Mouse (Mus musculus) embryonic facial prominence, embryonic 14.5 days (tissue): ENCODE measurements at regions not wholly inside any gene's neighbourhood (a gene's known extent, or its start where the extent isn't known, plus 50 kb on each side); places are given as distances from the start of the nearest gene placed in this dataset.

Experiments used
- ATAC-seq: fragments of 200-750 bp; cut with Nextera tagmentation; 2 replicates; pipeline ENCODE4 v1.8.0; 2017; ENCODE audit warnings: low read depth, moderate number of reproducible peaks, moderate TSS enrichment
- DNase-seq: peaks from one replicate; pipeline ENCODE4 v3.0.0-alpha.2; 2015; ENCODE audit warnings: low spot score
- H3K27ac ChIP-seq: fragments of 300-500 bp; sonication (generic); replicated peaks from 2 replicates; pipeline ENCODE4 v1.5.1; 2014; ENCODE audit warnings: low read depth, mild to moderate bottlenecking, low read length, moderate library complexity
- H3K27me3 ChIP-seq: fragments of 300-500 bp; sonication (generic); replicated peaks from 2 replicates; pipeline ENCODE4 v1.6.1; 2014; ENCODE audit warnings: low read length; ENCODE audit not compliant: control insufficient read depth, insufficient read depth
- H3K36me3 ChIP-seq: fragments of 300-500 bp; sonication (generic); 2 replicates; pipeline ENCODE4 v1.6.1; 2014; ENCODE audit warnings: low read length, mixed read lengths; ENCODE audit not compliant: control insufficient read depth, insufficient read depth
- H3K4me1 ChIP-seq: fragments of 300-500 bp; sonication (generic); 2 replicates; pipeline ENCODE4 v1.6.1; 2014; ENCODE audit warnings: antibody characterized with exemption, low read length; ENCODE audit not compliant: control insufficient read depth, insufficient read depth
- H3K4me2 ChIP-seq: fragments of 300-500 bp; sonication (generic); 2 replicates; pipeline ENCODE4 v1.6.1; 2014; ENCODE audit warnings: low read depth, mild to moderate bottlenecking, low read length, moderate library complexity, mixed read lengths
- H3K4me3 ChIP-seq: fragments of 300-500 bp; sonication (generic); 2 replicates; pipeline ENCODE4 v1.5.1; 2014; ENCODE audit warnings: low read depth, mild to moderate bottlenecking, low read length
- H3K9ac ChIP-seq: fragments of 300-500 bp; sonication (generic); 2 replicates; pipeline ENCODE4 v1.6.1; 2014; ENCODE audit warnings: low read depth, mild to moderate bottlenecking, low read length, moderate library complexity, mixed read lengths
- H3K9me3 ChIP-seq: fragments of 300-500 bp; sonication (generic); 2 replicates; pipeline ENCODE4 v1.6.1; 2016; ENCODE audit warnings: low read length; ENCODE audit not compliant: control insufficient read depth
- WGBS: fragments of 180-500 bp; shearing (Covaris S2); extraction: QIAGEN DNeasy Blood & Tissue Kit; methylation state at CpG from one replicate; pipeline ENCODE4 v1.1.7; 2014; 5-methylcytosine and 5-hydroxymethylcytosine counted together

DNA sequence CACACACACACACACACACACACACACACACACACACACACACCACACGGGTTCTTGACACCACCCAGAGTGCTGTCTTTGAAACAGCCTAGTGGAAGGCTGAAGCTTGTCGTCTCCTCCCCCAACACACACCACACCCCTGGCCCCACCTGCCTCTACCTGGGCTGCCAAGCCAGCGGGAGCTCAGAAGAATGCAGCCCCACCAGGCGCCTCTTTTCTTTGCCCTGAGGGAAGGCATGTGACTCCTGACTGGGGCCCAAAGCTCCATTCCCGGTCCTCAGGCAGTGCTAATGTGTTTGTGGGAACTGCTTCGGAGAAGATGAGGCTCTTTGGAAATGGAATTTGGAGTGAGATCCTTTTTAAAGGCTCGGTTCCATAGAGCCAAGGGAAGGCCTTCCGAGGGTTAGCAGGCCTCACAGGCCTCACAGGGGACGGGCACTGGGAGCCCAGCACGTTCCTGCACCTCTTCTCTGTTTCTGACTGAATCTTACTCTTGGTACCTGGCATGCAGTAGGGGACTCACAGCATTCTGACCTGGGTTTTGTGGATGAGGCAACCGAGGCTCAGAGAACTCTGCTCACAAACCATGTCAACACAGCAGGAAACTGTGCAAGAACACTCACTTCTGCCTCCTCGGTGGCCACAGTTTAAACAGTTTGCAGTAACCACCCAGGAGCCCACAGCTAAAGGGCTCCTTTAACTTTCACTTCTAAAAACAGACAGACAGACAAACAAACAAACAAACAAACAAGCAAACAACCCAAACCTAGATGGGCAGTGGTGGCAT lies 106.4 kb downstream of the Cd24a start:
- no peaks in the 10 kb centered on the region for H3K36me3 ChIP-seq
- DNase-seq = peak; percentile 70
- no peak overlapping the region for H3K4me2 ChIP-seq
- H3K27me3 ChIP-seq = no peaks in the 10 kb centered on the region
- no peak overlapping the region for H3K4me3 ChIP-seq
- H3K9ac ChIP-seq = no peak overlapping the region
- H3K27ac ChIP-seq = no peak overlapping the region
- peaks cover 4% of the 10 kb centered on the region for H3K4me1 ChIP-seq
- 31% methylated on average over 12 of the region's 12 CpGs for WGBS
- peak; percentile 86 for ATAC-seq
- no peaks in the 10 kb centered on the region for H3K9me3 ChIP-seq

DNA sequence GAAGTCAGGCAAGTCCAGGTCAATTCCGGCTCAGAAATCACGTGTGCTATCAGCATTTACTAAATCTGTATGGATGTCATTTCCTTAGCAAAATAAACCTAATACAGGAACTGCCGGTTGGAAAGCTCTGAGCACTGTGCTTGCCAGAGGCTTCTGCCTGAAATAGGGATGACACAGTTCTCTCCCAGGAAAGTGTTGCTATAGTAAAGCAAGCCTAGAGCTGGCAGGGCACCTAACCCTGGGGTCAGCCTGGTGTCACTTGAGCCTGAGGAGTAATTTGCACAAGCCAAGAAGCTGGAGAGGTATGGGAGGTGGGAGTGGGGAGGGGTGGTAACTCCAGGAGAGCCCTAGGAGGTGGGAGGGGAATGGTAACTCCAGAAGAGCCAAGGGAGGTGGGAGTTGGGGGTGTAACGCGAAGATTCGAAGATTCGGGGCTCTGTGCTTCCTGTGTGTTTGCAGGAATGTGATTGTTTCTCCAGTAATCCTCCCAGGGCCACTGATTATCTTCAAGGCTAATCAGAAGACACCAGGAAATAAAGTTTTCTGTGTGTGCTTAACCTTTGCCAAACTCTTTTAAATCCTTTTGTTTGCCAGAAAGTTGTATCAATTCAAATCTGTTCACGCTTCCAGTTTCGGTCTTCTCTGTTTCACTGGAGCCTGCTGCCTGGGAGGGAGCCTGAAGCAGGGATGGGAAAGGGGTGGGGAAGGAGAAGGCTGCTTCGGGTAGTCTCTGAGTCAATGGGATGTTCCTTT lies 111.3 kb downstream of the Cd24a start:
- H3K9ac ChIP-seq = no peak overlapping the region
- H3K4me3 ChIP-seq = no peak overlapping the region
- no peaks in the 10 kb centered on the region for H3K36me3 ChIP-seq
- H3K9me3 ChIP-seq = no peaks in the 10 kb centered on the region
- peak; percentile 41 for DNase-seq
- H3K4me2 ChIP-seq = peak overlapping the region; percentile 27
- WGBS = 8% methylated on average over 10 of the region's 10 CpGs
- peaks cover 7% of the 10 kb centered on the region; the same call in 1 of the 2 replicates for H3K27me3 ChIP-seq
- no peak for ATAC-seq
- H3K27ac ChIP-seq = 0 out of 2 replicates have a peak overlapping the region, but pooled peaks have one; percentile 23
- H3K4me1 ChIP-seq = peaks cover 15% of the 10 kb centered on the region

DNA sequence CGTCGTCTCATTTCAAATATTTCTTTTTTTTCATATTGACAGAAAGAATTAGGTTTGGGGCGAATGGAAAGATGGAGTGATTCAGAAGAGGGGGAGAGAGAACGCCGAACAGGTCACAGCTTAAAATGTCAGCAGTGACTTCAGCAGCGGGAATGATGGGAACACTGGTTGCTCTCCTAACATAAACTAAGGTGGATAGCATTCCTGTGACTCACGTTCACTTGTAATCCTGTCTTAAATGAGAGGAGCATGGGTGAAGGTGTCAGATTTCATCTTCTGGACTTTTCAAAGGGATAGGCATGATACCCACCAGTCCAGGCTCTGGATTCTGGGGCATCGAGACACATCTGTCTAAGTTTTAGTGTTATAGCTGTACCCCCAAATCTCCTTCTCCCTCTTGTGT lies 111.8 kb downstream of the Cd24a start:
- peak overlapping the region; percentile 27 for H3K4me2 ChIP-seq
- 33% methylated on average over 8 of the region's 8 CpGs for WGBS
- DNase-seq = no peak

DNA sequence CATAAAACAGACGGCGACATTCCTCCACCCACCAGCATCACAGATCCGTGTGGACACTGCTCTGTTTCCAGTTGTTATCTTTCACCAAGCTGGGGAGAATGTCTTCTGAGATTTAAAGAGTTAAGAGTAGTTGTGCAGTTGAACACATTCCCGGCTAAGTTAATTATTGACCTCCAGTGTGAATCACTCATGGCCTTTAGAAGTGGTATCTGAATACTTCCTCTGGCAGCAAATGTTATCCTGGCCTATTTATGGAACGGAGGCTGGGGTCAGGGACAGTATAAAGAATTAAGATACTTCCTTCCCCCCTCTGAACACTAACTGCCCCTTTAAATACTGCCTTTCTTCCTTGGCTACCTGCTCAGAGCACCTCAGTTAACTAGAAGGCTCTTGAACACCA lies 115.9 kb downstream of the Cd24a start:
- H3K27me3 ChIP-seq = peaks cover 7% of the 10 kb centered on the region; the same call in 1 of the 2 replicates
- 48% methylated on average over 5 of the region's 5 CpGs for WGBS
- no peak for ATAC-seq

More for the DNA sequence above, 111.8 kb downstream of the Cd24a start:
- no peak overlapping the region for H3K4me3 ChIP-seq
- no peaks in the 10 kb centered on the region for H3K36me3 ChIP-seq
- no peaks in the 10 kb centered on the region for H3K9me3 ChIP-seq
- H3K9ac ChIP-seq = no peak overlapping the region
- ATAC-seq = no peak
- H3K4me1 ChIP-seq = peaks cover 21% of the 10 kb centered on the region
- no peak overlapping the region for H3K27ac ChIP-seq
- peaks cover 7% of the 10 kb centered on the region; the same call in 1 of the 2 replicates for H3K27me3 ChIP-seq

DNA sequence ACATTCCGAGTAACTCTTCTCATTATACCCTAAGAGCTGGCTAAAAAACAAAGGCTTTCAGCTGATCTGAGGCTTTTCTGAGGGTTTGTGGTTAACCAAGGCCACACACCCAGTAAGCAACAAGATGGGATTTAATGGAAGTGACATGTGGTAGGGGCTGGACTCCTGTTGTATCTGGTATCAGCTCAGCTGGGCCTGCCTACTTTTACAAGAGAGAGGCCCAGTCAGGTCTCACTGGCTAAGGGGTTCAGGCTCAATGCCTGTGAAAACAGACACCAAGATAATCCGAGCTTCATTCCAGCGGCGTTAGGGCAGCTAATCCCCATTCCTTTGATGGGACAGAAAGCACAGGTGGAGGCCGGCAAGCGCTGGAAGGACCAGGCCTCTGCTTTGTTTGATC lies 116.4 kb downstream of the Cd24a start:
- H3K27me3 ChIP-seq = peaks cover 7% of the 10 kb centered on the region; the same call in 1 of the 2 replicates
- no peak overlapping the region for H3K27ac ChIP-seq
- no peaks in the 10 kb centered on the region for H3K9me3 ChIP-seq
- no peak overlapping the region for H3K9ac ChIP-seq
- peaks cover 23% of the 10 kb centered on the region for H3K4me1 ChIP-seq
- H3K36me3 ChIP-seq = no peaks in the 10 kb centered on the region
- peak; percentile 90 for ATAC-seq
- WGBS = 24% methylated on average over 6 of the region's 6 CpGs
- no peak overlapping the region for H3K4me3 ChIP-seq
- no peak overlapping the region for H3K4me2 ChIP-seq
- peak; percentile 86 for DNase-seq

More for the DNA sequence above, 115.9 kb downstream of the Cd24a start:
- H3K36me3 ChIP-seq = no peaks in the 10 kb centered on the region
- H3K4me2 ChIP-seq = no peak overlapping the region
- no peak for DNase-seq
- H3K9ac ChIP-seq = no peak overlapping the region
- H3K4me1 ChIP-seq = peaks cover 27% of the 10 kb centered on the region
- no peak overlapping the region for H3K27ac ChIP-seq
- H3K4me3 ChIP-seq = no peak overlapping the region
- no peaks in the 10 kb centered on the region for H3K9me3 ChIP-seq

DNA sequence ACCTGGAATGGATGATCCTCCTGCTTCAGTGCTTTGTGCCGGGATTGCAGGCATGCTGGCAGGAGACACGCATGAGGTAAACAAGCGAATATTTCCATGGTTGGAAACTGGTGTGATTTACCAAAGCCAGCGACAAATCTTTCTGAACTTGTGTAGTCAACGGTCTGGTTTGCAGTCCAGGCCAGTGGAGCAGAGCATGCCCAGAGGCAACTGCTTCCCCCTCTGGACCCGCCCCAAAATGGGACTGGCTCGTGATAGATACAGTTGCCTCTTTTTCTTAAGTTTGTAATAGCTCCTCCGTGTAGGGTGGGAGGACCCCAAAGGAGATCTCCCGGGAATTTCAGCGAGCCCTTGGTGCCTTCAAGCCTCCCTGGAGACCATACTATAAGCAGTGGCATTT lies 117.4 kb downstream of the Cd24a start:
- H3K36me3 ChIP-seq = no peaks in the 10 kb centered on the region
- WGBS = 43% methylated on average over 10 of the region's 10 CpGs

DNA sequence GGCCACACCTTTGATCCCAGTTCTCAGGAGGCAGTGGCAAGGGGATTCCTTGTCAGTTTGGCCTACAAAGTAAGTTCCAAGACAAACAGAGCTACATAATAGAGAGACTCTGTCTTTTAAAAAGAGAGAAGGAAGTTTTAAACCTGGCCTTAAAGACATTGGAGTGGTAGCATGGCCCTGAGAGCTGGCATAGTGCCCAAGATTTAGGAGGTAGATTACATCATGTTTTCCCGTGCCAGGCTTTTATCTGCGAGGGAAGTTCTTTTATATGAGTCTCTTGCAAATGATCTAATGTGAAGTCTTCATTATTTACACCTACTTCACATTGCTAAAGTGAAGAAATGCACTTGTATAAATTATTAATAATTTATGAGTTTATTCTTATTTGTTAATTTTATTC lies 119.8 kb downstream of the Cd24a start:
- DNase-seq = peak; percentile 65
- Histone ChIP-seq H3K4me1 (peaks cover 17% of the 10 kb centered on the region), H3K4me3 (no peak overlapping the region), H3K9me3 (no peaks in the 10 kb centered on the region), H3K27ac (no peak overlapping the region), H3K27me3 (no peaks in the 10 kb centered on the region), H3K4me2 (no peak overlapping the region), H3K36me3 (no peaks in the 10 kb centered on the region), H3K9ac (no peak overlapping the region)
- no peak for ATAC-seq
- WGBS = 43% methylated on average over 2 of the region's 2 CpGs

More for the DNA sequence above, 117.4 kb downstream of the Cd24a start:
- Histone ChIP-seq H3K4me1 (peaks cover 17% of the 10 kb centered on the region), H3K4me3 (no peak overlapping the region), H3K9ac (no peak overlapping the region), H3K27ac (no peak overlapping the region), H3K27me3 (peaks cover 7% of the 10 kb centered on the region; the same call in 1 of the 2 replicates), H3K4me2 (no peak overlapping the region), H3K9me3 (no peaks in the 10 kb centered on the region)
- no peak for ATAC-seq
- no peak for DNase-seq

DNA sequence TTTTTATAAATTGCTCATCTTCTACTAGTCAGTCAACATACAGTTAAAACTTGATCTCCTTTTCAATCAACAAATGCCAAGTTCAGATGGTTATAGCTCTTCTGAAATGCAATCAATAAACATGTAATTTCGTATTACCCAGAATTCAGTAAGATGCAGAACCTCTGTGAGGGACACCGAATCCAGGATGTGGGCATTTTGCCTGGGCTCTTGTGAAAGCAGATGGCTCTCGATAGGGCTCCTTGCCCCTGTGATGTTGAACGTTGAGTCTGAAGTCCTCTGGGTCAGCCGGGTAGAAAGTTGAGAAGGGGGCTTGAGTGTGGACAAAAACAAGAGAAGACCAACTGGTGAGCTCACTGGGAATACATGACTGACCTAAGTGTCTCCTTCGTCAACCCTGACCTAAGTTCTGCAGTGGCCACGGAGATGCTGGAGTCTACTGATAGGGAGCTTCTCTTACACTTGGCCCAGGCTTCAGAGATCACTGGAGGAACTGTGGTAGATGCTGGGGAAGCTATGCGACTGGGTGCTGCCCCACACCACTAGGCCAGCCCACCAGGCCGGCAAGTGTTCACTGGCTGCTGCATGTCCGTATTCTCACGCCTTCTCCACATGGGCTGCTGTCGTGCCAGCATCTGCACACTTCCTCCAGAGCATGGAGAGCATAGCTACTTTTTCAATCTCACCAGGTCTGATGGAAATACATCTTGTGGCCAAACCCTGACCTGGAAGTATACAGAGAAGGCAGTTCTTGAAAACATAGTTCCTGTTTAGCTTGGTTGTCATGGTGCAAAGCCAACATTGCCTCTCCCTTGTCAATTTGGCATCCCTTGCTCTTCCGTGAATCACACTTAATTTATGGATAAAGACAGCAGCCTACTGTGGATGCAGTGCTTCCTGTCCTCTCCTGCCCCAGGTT lies 122.5 kb downstream of the Cd24a start:
- H3K27ac ChIP-seq = no peak overlapping the region
- H3K9ac ChIP-seq = no peak overlapping the region
- no peak overlapping the region for H3K4me2 ChIP-seq
- H3K9me3 ChIP-seq = no peaks in the 10 kb centered on the region
- no peak overlapping the region for H3K4me3 ChIP-seq
- H3K4me1 ChIP-seq = peaks cover under 1% of the 10 kb centered on the region; the same call in 1 of the 2 replicates
- DNase-seq (no peak), ATAC-seq (no peak)
- H3K27me3 ChIP-seq = 0 out of 2 replicates have a peak, but pooled peaks cover 4% of the 10 kb centered on the region
- H3K36me3 ChIP-seq = no peaks in the 10 kb centered on the region
- WGBS = 73% methylated on average over 13 of the region's 13 CpGs
